Mouse (Mus musculus) limb, embryonic 14.5 days (tissue): ENCODE data around the gene Echdc2. TPM values are rescaled to one million over a fixed set of nuclear protein-coding genes. Genes with fewer than 3 reads are reported as not detected.
"Not testable (repeated sequence)": the region's sequence is repeated elsewhere in the genome, so short reads cannot be mapped to it uniquely, and the experiment has no call there.

ENCODE experiments used
- ATAC-seq: fragments of 200-750 bp; cut with Nextera tagmentation; 2 replicates; pipeline ENCODE4 v1.8.0; 2017; ENCODE audit warnings: low read depth, moderate number of reproducible peaks, moderate TSS enrichment; ENCODE audit not compliant: low FRiP score
- DNase-seq: peaks from one replicate; pipeline ENCODE4 v3.0.0-alpha.2; 2015; ENCODE audit warnings: low spot score
- H3K27ac ChIP-seq: fragments of 300-500 bp; sonication (generic); replicated peaks from 2 replicates; pipeline ENCODE4 v1.5.1; 2014; ENCODE audit warnings: low read depth, mild to moderate bottlenecking, low read length, moderate library complexity, mixed read lengths
- H3K27me3 ChIP-seq: fragments of 300-500 bp; sonication (generic); 2 replicates; pipeline ENCODE4 v1.6.1; 2014; ENCODE audit warnings: low read length, mixed read lengths; ENCODE audit not compliant: control insufficient read depth, insufficient read depth
- H3K36me3 ChIP-seq: fragments of 300-500 bp; sonication (generic); 2 replicates; pipeline ENCODE4 v1.6.1; 2014; ENCODE audit warnings: mild to moderate bottlenecking, low read length, moderate library complexity, mixed read lengths; ENCODE audit not compliant: control insufficient read depth, insufficient read depth
- H3K4me1 ChIP-seq: fragments of 300-500 bp; sonication (generic); 2 replicates; pipeline ENCODE4 v1.6.1; 2014; ENCODE audit warnings: antibody characterized with exemption, low read length, mixed read lengths; ENCODE audit not compliant: control insufficient read depth, insufficient read depth
- H3K4me2 ChIP-seq: fragments of 300-500 bp; sonication (generic); replicated peaks from 2 replicates; pipeline ENCODE4 v1.6.1; 2014; ENCODE audit warnings: low read depth, mild to moderate bottlenecking, low read length, moderate library complexity; ENCODE audit not compliant: severe bottlenecking
- H3K4me3 ChIP-seq: fragments of 300-500 bp; sonication (generic); replicated peaks from 2 replicates; pipeline ENCODE4 v1.5.1; 2014; ENCODE audit warnings: low read length
- H3K9ac ChIP-seq: fragments of 300-500 bp; sonication (generic); 2 replicates; pipeline ENCODE4 v1.6.1; 2014; ENCODE audit warnings: mild to moderate bottlenecking, low read depth, low read length, moderate library complexity; ENCODE audit not compliant: severe bottlenecking
- H3K9me3 ChIP-seq: fragments of 300-500 bp; sonication (generic); 2 replicates; pipeline ENCODE4 v1.6.1; 2016; ENCODE audit warnings: low read length; ENCODE audit not compliant: control insufficient read depth
- POLR2A ChIP-seq: fragments of 200-500 bp; IDR thresholded peaks from 2 replicates; pipeline ENCODE4 v1.8.0; 2012; ENCODE audit warnings: inconsistent platforms, mild to moderate bottlenecking, moderate library complexity, borderline replicate concordance; ENCODE audit not compliant: insufficient read depth, insufficient read length; ENCODE audit errors: extremely low read depth
- WGBS: fragments of 180-500 bp; shearing (Covaris S2); extraction: QIAGEN DNeasy Blood & Tissue Kit; methylation state at CpG from one replicate; pipeline ENCODE4 v1.1.7; 2014; 5-methylcytosine and 5-hydroxymethylcytosine counted together
- polyA plus RNA-seq, 2 experiments: library from polyadenylated mRNA; depleted of rRNA in 1 of 2; stranded (reverse) in 1 of 2; unstranded in 1 of 2; fragments of >200 nt; fragmentation: Nextera tagmentation in 1 of 2; extraction: Ambion mirVana in 1 of 2; gene quantifications; 2 replicates each; pipeline versions ENCODE4 v1.2.1 to v1.2.3; 2012 to 2014

Gene Echdc2
- polyA plus RNA-seq, 2 experiments: 56.5 to 85.4 TPM

- TF ChIP-seq POLR2A: no peak
- H3K4me3 ChIP-seq: no peak overlapping the region
- no peak for ATAC-seq
- H3K9me3 ChIP-seq: no peaks in the 10 kb centered on the region
- H3K4me1 ChIP-seq: no peaks in the 10 kb centered on the region
- no peaks in the 10 kb centered on the region for H3K36me3 ChIP-seq
- no peak overlapping the region for H3K9ac ChIP-seq
- no peak overlapping the region for H3K27ac ChIP-seq
- DNase-seq: no peak
- no peak overlapping the region for H3K4me2 ChIP-seq
- no peaks in the 10 kb centered on the region for H3K27me3 ChIP-seq
These were observed 21.5 kb upstream of the Echdc2 start for GRCm38 (mm10) chr4:108143778-108144177.

GRCm38 (mm10) chr4:108144880-108145279, 20.4 kb upstream of the Echdc2 start, which contains the start of gene Scp2:
Gene Scp2, minus strand, starts transcription at chr4:108144998.
- H3K36me3 ChIP-seq: no peaks in the 10 kb centered on the region
- no peaks in the 10 kb centered on the region for H3K4me1 ChIP-seq
- TF ChIP-seq POLR2A: no peak
- no peak within 1 kb of the TSS for H3K4me3 ChIP-seq
- ATAC-seq (no peak), DNase-seq (no peak)
- H3K9ac ChIP-seq: no peak within 1 kb of the TSS
- no peak within 1 kb of the TSS for H3K27ac ChIP-seq
- H3K27me3 ChIP-seq: no peaks in the 10 kb centered on the region
- H3K9me3 ChIP-seq: no peaks in the 10 kb centered on the region
- 82% methylated on average over 1 of the region's 1 CpGs for WGBS
- no peak within 1 kb of the TSS for H3K4me2 ChIP-seq

DNA sequence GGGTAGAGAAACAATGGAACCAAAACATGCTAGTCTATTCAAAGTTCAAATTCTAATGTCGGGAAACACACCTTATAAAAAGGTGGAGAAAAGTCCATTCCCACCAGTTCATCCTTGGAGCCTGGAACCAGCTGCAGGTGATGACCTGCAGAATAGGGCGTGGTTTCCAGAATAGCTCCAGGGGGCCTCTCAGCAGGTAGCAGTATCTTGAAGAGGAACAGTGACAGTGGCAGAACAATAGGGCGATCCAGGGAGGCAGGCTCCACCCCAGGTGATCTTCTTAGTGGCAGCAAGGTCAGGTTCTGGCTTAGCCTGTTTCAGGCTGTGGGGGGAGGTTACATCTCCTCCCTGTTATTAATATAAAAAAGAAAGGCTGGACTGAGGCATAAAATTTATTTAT, 19.7 kb upstream of the Echdc2 start:
- DNase-seq, H3K4me1 ChIP-seq, H3K4me3 ChIP-seq, H3K27ac ChIP-seq, H3K9ac ChIP-seq, H3K9me3 ChIP-seq, ATAC-seq, H3K4me2 ChIP-seq, H3K36me3 ChIP-seq, H3K27me3 ChIP-seq: not testable (repeated sequence)
- WGBS: 50% methylated on average over 3 of the region's 3 CpGs

DNA sequence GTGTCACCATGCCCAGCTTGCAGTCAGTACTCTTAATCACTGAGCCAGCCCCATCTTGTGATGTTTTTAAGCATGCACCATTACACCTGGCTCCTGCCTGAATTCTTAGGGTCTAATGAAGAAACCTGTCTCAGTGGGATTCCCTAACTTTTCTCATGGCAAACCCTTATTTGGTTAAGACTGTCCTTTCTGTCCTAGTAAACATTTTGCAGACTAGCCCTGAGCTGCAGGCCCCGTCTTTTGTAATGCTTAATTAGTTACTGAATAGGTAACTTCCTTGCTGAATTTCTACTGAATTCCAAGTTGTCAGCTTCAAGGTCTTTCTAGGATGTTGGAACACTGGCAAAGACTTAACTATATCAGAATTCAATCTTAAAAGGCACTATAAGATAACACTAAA, 10.1 kb upstream of the Echdc2 start:
- not testable (repeated sequence) for H3K36me3 ChIP-seq, H3K9me3 ChIP-seq, ATAC-seq, H3K27ac ChIP-seq, H3K27me3 ChIP-seq, DNase-seq, H3K9ac ChIP-seq, H3K4me1 ChIP-seq, H3K4me3 ChIP-seq, H3K4me2 ChIP-seq
- WGBS: 81% methylated on average over 1 of the region's 1 CpGs

DNA sequence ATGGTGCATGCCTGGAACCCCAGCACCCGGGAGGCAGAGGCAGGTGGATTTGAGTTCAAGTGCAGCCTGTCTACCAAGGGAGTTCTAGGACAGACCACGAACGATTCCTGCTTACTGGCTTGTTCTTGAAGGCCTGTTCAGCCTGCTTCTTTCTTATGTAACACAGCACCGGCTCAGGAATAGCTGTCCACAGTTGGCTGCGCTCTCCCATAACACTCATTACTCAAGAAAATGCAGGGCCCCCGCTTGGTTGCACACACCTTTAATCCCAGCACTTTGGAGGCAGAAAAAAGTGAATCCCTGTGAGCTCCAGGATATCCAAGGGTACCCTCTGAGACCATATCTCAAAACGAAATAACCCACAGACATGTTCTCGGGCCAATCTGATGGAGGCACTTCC, 3.3 kb upstream of the Echdc2 start:
- Histone ChIP-seq H3K9me3 (no peaks in the 10 kb centered on the region), H3K27me3 (no peaks in the 10 kb centered on the region), H3K4me2 (no peak overlapping the region), H3K9ac (no peak overlapping the region), H3K36me3 (no peaks in the 10 kb centered on the region), H3K4me1 (no peaks in the 10 kb centered on the region), H3K27ac (no peak overlapping the region), H3K4me3 (no peak overlapping the region)
- no peak for DNase-seq
- no peak for TF ChIP-seq POLR2A
- 89% methylated on average over 8 of the region's 8 CpGs for WGBS
- no peak for ATAC-seq

DNA sequence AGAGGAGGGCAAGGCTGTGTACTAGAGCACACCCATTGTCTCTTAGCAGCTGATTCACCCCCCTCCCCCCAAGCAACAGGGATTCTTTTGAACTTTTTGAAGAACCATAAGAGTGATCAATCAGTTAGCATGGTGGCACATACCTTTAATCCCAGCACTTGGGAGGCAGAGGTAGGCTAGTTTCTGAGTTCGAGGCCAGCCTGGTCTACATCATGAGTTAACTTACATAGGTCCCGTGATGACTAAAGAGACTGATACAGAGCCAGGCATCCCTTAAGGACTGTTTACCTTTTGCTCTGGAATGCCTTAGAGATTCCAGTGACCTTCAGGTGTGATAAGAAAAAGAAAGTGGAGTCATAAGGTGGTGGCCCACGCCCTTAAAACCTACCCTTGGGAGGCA, 1.9 kb upstream of the Echdc2 start:
- no peak for TF ChIP-seq POLR2A
- Histone ChIP-seq H3K9me3 (no peaks in the 10 kb centered on the region), H3K4me2 (no peak overlapping the region), H3K27me3 (no peaks in the 10 kb centered on the region), H3K36me3 (no peaks in the 10 kb centered on the region), H3K27ac (no peak overlapping the region), H3K9ac (no peak overlapping the region), H3K4me1 (no peaks in the 10 kb centered on the region), H3K4me3 (no peak overlapping the region)
- 82% methylated on average over 3 of the region's 3 CpGs for WGBS
- DNase-seq (no peak), ATAC-seq (no peak)
